Mouse (Mus musculus) gastrocnemius, adult 18-20 months (tissue): ENCODE measurements around the gene Cradd. TPM values are rescaled to one million over a fixed set of nuclear protein-coding genes. Genes with fewer than 3 reads are reported as not detected.

ENCODE experiments used
- DNase-seq: peaks from one replicate; pipeline ENCODE4 v3.0.0; 2021; ENCODE audit warnings: low spot score
- long read RNA-seq, 2 experiments: library from polyadenylated mRNA; stranded (forward); transcript quantifications; one replicate each; pipeline ENCODE4 v2.0.0; 2021
- total RNA-seq, 2 experiments: library from RNA; stranded (reverse); gene quantifications; 2 replicates each; pipeline ENCODE4 v1.2.3; 2021

Cradd gene
- total RNA-seq = 10 to 100 TPM in 1 of 2 experiments, 1 to 10 TPM in 1; 9.5 to 11.3 TPM
- long read RNA-seq, experiment 1, transcript Cradd-201 (3 exons, 1,661 nt) = major isoform, 7 of 15 reads
- long read RNA-seq, experiment 1, partial matches to known transcripts = 0 of 15 reads
- long read RNA-seq, experiment 1, other reads (novel, unspliced or antisense) = 8 of 15 reads
- long read RNA-seq, experiment 2, transcript Cradd-201 (3 exons, 1,661 nt) = major isoform, 6 of 22 reads
- long read RNA-seq, experiment 2, partial matches to known transcripts = 1 of 22 reads
- long read RNA-seq, experiment 2, other reads (novel, unspliced or antisense) = 15 of 22 reads

DNA sequence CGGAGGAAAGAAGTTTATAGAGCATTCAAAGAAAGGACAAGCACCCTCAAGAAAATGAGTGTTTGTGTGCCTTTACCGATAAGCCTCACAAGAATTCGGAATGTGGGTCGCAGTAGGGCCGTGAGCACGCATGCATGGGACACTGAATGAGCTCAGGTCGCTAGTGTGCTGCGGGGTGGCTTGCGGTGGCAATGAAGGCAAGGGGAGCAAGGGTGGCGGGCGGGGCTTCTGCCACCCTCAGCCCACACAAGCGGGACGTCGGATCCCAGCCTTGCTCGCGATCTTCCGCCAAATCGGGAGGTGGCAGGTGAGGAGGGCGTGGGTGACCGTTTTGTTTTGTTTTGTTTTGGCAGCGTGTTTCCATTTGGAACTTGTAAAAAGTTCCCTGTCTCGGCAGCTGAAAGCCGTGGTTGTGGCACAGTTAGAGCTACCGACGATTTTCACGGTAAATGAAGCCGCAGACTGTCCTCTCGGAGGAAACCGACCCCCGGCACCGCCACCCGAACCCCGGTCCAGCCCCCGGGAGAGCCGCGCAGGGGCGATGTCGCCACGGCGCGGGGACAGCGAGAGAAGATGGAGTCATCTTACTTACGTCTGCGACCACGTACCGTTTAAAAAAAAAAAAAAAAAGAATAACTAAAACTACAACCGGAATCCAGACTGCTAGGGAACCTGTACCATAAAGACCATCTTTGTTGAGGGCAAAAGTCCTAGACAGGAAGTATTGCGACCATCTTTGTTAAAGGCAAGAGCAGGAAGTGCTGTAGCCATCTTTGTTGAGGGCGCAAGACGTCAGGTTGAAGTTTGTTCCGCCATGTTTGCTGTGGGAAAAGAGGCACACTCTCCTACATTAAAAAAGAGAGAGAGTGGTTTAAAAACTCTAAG lies at the start of gene Cradd:
Gene Cradd (minus strand): TSS at position 741 of the 885 bp plus-strand sequence.
- peak; percentile 95 for DNase-seq

GRCm38 (mm10) chr10:95373340-95373739 lies 49.4 kb upstream of the Cradd start:
- DNase-seq = no peak

DNA sequence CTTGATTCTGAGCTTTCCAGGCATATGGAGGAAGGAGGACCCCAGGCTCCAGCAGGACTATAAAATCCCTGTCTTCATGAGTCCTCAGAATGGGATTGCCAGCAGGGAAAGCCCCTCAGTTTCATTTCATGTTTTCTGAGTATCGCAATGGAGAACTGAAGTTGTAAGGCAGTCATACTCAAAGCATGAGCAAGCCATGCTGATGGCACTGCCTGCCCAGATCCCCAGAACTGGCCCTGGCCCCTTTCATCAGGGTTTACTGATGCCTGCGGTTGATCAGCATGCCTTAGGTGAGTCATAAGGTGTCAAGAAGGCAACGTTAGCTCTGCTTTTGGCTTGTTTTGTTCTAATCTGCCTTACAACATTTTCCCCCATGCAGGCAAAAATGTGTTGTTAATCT lies 48.0 kb upstream of the Cradd start:
- no peak for DNase-seq

DNA sequence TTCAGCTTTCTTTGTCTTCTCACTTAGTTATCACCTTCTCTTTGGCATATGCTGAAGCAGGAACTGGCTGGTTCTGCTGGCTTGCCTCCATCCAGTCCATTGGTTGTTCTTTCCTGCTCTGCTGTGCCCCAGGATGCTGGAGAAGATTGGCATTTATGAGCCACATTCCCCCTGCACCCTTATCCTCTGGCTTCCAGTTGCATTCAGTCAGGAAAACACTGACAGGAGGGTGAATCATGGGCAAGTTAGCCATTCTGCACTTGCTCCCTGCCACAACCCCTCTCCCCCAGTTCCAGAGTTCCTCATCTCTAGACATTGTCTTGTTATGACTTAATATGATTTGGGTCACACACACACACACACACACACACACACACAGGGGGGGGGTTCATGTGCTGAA lies 45.3 kb upstream of the Cradd start:
- no peak for DNase-seq

DNA sequence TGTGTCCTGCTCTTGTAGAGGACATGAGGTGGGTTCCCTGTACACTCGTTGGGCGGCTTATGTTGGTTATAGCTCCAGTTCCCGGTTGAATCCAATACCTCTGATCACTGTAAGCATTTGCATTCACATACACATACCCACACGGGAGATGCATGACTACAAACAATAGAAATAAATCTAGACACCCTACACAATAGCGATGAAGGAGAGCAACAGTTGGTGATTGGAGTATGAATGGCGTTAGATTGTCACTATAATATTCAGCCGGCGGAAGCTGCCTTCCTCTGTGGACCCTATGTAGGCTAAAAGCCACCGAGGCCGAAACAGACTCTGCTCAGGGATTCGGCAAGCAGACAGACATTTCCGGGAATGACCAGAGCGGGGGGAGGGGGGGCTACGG lies 44.2 kb upstream of the Cradd start:
- no peak for DNase-seq

GRCm38 (mm10) chr10:95367661-95368089 lies 43.7 kb upstream of the Cradd start:
- DNase-seq = no peak

DNA sequence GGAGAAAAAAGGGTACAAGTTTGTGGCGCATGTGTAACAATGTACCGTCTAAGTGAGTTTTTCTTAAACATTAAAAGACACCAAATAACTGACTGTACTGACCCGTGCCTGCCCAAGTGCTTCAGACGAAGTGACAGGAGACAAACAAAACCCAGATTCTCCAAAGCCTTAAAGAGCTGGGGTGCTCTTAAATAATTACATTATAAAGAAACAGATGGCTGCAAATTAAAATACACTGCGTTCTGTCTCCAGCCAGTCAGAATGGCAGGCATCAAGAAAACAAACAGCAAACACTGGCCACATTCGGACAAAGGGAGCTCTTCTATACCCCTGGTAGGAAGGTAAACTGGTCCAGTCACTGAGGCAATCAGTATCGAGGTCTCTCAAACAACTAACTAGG lies 43.3 kb upstream of the Cradd start:
- DNase-seq = no peak

DNA sequence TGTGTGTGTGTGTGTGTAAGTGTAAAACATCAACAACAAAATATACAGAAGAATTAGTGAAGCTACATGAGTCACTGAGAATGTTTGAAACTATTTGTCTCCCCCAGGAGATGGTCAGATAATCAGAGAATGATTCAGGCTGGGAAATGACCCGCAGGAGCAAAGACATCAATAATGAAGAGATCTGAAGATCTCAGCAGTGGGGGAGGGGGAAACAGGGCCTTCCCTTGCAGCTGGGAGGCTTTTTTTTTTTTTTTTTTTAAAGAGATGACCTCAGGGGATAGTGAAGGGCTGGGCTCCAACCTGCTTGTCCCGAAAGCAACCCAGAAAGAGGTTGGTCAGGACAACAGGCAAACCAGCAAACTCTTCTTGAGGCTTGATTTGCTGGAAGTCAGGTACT lies 38.4 kb upstream of the Cradd start:
- DNase-seq = peak; percentile 26

DNA sequence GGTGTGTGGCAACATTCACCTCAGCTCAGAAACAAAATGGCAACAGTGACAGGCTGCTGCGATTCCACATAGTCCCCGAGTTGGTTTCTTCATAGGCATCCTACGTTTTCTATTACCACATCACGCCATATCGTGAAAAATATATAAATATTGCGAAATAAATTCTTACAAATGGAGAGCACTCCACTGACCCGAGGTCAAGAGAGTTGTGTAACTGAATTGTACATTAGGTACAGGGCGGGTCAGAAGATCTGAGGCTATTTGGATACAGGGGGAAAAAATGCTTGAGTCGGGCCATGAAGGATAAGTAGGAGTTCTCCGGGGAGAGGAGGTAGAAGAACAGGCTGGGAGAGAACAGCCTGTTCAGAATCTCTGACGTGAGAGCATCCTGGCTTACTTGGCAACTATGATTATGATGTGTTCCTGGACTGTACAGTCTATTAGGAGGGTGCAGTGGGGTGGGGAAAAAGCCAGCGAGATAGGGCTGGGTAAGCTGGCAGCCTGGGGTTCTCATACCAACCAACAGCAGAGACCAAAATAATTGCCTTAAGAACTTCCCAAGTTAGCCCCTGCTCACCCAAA lies 37.4 kb upstream of the Cradd start:
- DNase-seq = peak; percentile 29

DNA sequence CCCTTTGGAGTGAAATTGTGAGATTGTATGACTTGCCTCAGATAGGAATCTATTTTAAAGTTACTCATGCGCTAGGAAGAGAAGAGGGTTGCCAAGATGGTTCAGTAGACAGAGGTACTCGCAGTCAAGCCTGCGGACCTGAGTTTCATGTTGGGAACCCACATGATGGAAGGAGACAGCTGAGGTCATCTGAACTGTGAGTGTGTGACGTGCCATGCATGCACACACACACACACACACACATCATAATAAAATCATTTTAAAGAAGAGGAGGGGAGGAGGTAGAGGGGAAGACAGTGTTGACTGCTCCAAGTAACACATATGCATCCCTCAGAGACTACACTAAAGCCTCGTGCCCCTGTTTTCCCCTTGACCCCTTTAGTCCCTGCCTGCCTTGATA lies 36.1 kb upstream of the Cradd start:
- DNase-seq = no peak

- no peak for DNase-seq
Measured at GRCm38 (mm10) chr10:95357721-95358120, 33.8 kb upstream of the Cradd start.

- no peak for DNase-seq
Measured at GRCm38 (mm10) chr10:95356711-95357110, 32.8 kb upstream of the Cradd start.

- DNase-seq = no peak
Measured at GRCm38 (mm10) chr10:95355678-95356268, 31.8 kb upstream of the Cradd start.

GRCm38 (mm10) chr10:95354673-95355072 lies 30.7 kb upstream of the Cradd start:
- no peak for DNase-seq

- DNase-seq = no peak
Measured at GRCm38 (mm10) chr10:95354047-95354446, 30.1 kb upstream of the Cradd start.

- DNase-seq = no peak
Measured at GRCm38 (mm10) chr10:95348457-95348856, 24.5 kb upstream of the Cradd start.

GRCm38 (mm10) chr10:95347776-95348175 lies 23.8 kb upstream of the Cradd start:
- no peak for DNase-seq

- DNase-seq = no peak
Measured at GRCm38 (mm10) chr10:95342833-95343590, 19.1 kb upstream of the Cradd start.

- DNase-seq = no peak
Measured at GRCm38 (mm10) chr10:95340676-95341075, 16.7 kb upstream of the Cradd start.

DNA sequence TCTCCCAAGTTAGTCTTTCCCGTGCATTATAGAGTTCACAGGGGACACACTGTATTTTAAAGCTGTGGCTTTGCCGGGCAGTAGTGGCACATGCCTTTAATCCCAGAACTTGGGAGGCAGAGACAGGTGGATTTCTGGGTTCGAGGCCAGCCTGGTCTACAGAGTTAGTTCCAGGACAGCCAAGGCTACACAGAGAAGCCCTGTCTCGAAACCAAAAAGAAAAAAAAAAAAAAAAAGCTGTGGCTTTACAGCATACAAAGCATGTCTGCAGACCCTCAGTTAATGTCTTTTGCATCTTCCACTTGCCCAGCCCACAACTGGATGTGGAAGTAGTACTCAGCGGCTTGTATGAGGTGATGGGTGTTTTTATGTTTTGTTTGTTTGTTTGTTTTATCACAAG lies 13.7 kb upstream of the Cradd start:
- DNase-seq = no peak
